Mouse (Mus musculus) myocyte (in vitro differentiated cells): Measurements from ENCODE around the gene Lefty1. TPM values are rescaled to one million over a fixed set of nuclear protein-coding genes. Genes with fewer than 3 reads are reported as not detected.

Experiments
- H3K27me3 ChIP-seq: one replicate; pipeline ENCODE4 v1.6.1; 2011; ENCODE audit not compliant: control insufficient read depth, insufficient read depth, insufficient read length
- H3K36me3 ChIP-seq: one replicate; pipeline ENCODE4 v1.6.1; 2011; ENCODE audit not compliant: control insufficient read depth, insufficient read depth
- H3K4me2 ChIP-seq: one replicate; pipeline ENCODE4 v1.6.1; 2011; ENCODE audit warnings: low read depth, control low read depth
- H3K4me3 ChIP-seq: one replicate; pipeline ENCODE4 v1.5.1; 2011; ENCODE audit warnings: mild to moderate bottlenecking, control low read depth, moderate library complexity
- H3K79me2 ChIP-seq: one replicate; pipeline ENCODE4 v1.6.1; 2011; ENCODE audit not compliant: control insufficient read depth, insufficient read depth
- H3ac ChIP-seq: one replicate; pipeline ENCODE4 v1.6.1; 2011; ENCODE audit not compliant: control insufficient read depth, insufficient read length
- CEBPB ChIP-seq: IDR thresholded peaks from 2 replicates; pipeline ENCODE4 v1.6.1; 2011; ENCODE audit warnings: mild to moderate bottlenecking, moderate library complexity; ENCODE audit not compliant: poor library complexity, insufficient read depth, severe bottlenecking
- E2F4 ChIP-seq: IDR thresholded peaks from one replicate; pipeline ENCODE4 v1.6.1; 2011; ENCODE audit warnings: mild to moderate bottlenecking, control low read depth, moderate library complexity; ENCODE audit not compliant: insufficient read depth
- MAX ChIP-seq: IDR thresholded peaks from one replicate; pipeline ENCODE4 v1.6.1; 2011; ENCODE audit warnings: low read depth, mild to moderate bottlenecking, control low read depth
- MYOD1 ChIP-seq, 3 experiments: IDR thresholded peaks; one replicate each; pipeline ENCODE4 v1.6.1; 2011; ENCODE audit warnings: control low read depth in 2 of 3, low read depth in 2 of 3, mild to moderate bottlenecking in 2 of 3, moderate library complexity in 1 of 3; ENCODE audit not compliant: insufficient read length in 2 of 3, control insufficient read depth in 1 of 3
- MYOG ChIP-seq, 3 experiments: IDR thresholded peaks; one replicate each; pipeline ENCODE4 v1.6.1; 2011; ENCODE audit warnings: control low read depth in 2 of 3, low read depth in 2 of 3, mild to moderate bottlenecking in 2 of 3; ENCODE audit not compliant: insufficient read length in 2 of 3, control insufficient read depth in 1 of 3, insufficient read depth in 1 of 3
- POLR2A ChIP-seq: IDR thresholded peaks from one replicate; pipeline ENCODE4 v1.6.1; 2011; ENCODE audit warnings: low read depth, mild to moderate bottlenecking, control low read depth, moderate library complexity; ENCODE audit not compliant: insufficient read length
- POLR2AphosphoS2 ChIP-seq: IDR thresholded peaks from one replicate; pipeline ENCODE4 v1.6.1; 2011; ENCODE audit warnings: low read depth, control low read depth; ENCODE audit not compliant: insufficient read length
- REST ChIP-seq: IDR thresholded peaks from one replicate; pipeline ENCODE4 v1.6.1; 2011; ENCODE audit warnings: mild to moderate bottlenecking, control low read depth, moderate library complexity; ENCODE audit not compliant: insufficient read depth, insufficient read length
- SRF ChIP-seq: IDR thresholded peaks from one replicate; pipeline ENCODE4 v1.6.1; 2011; ENCODE audit warnings: low read depth; ENCODE audit not compliant: control insufficient read depth, insufficient read length
- TCF12 ChIP-seq: IDR thresholded peaks from one replicate; pipeline ENCODE4 v1.6.1; 2011; ENCODE audit warnings: mild to moderate bottlenecking, control low read depth; ENCODE audit not compliant: poor library complexity, insufficient read depth, severe bottlenecking
- TCF3 ChIP-seq: IDR thresholded peaks from one replicate; pipeline ENCODE4 v1.6.1; 2011; ENCODE audit warnings: low read depth, control low read depth; ENCODE audit not compliant: insufficient read length
- USF1 ChIP-seq: IDR thresholded peaks from one replicate; pipeline ENCODE4 v1.6.1; 2011; ENCODE audit warnings: low read depth, mild to moderate bottlenecking, control low read depth, moderate library complexity
- polyA plus RNA-seq: library from polyadenylated mRNA; unstranded; fragments of >200 nt; fragmentation: generic; extraction: Trizol; gene quantifications from one replicate; pipeline ENCODE4 v1.2.1, GENCODE M21; 2012; ENCODE audit warnings: missing spikeins

Lefty1 gene
- polyA plus RNA-seq, 1 experiment = 2.9 TPM

- no peak for TF ChIP-seq MYOG (IDR thresholded peaks at IDR 0.05; ENCODE audit: control insufficient read depth in 1 of 3, insufficient read depth in 1 of 3, insufficient read length in 2 of 3, low read depth in 2 of 3)
- no peak for TF ChIP-seq TCF12
- no peak for TF ChIP-seq MAX
- TF ChIP-seq REST = no peak
- no peak for TF ChIP-seq USF1
- no peak for TF ChIP-seq MYOD1 (IDR thresholded peaks at IDR 0.05; ENCODE audit: control insufficient read depth in 1 of 3, insufficient read length in 2 of 3, low read depth in 2 of 3)
- TF ChIP-seq E2F4 = no peak
- TF ChIP-seq TCF3 = no peak
- TF ChIP-seq CEBPB = no peak
- TF ChIP-seq POLR2AphosphoS2 = no peak
- TF ChIP-seq SRF = no peak
- H3K4me3 ChIP-seq = no peak overlapping the region
- no peak overlapping the region for H3ac ChIP-seq
These were observed 23.7 kb upstream of the Lefty1 start for GRCm38 (mm10) chr1:180911138-180911537.

GRCm38 (mm10) chr1:180911653-180912287, 23.1 kb upstream of the Lefty1 start:
- H3K4me3 ChIP-seq = no peak overlapping the region
- peaks cover 3% of the 10 kb centered on the region for H3K36me3 ChIP-seq
- no peaks in the 10 kb centered on the region for H3K79me2 ChIP-seq
- H3K4me2 ChIP-seq = no peak overlapping the region
- H3ac ChIP-seq = no peak overlapping the region
- TF ChIP-seq TCF12 = no peak
- H3K27me3 ChIP-seq = no peaks in the 10 kb centered on the region

More at GRCm38 (mm10) chr1:180911138-180911537, 23.7 kb upstream of the Lefty1 start:
- peaks cover 3% of the 10 kb centered on the region for H3K36me3 ChIP-seq
- no peaks in the 10 kb centered on the region for H3K27me3 ChIP-seq
- H3K4me2 ChIP-seq = no peak overlapping the region
- H3K79me2 ChIP-seq = no peaks in the 10 kb centered on the region

GRCm38 (mm10) chr1:180912792-180913191, 22.0 kb upstream of the Lefty1 start:
- Histone ChIP-seq H3K36me3 (peaks cover 3% of the 10 kb centered on the region), H3K4me3 (no peak overlapping the region), H3ac (no peak overlapping the region), H3K4me2 (no peak overlapping the region), H3K79me2 (no peaks in the 10 kb centered on the region), H3K27me3 (no peaks in the 10 kb centered on the region)
- TF ChIP-seq USF1 (no peak), POLR2AphosphoS2 (no peak), TCF3 (no peak), SRF (no peak), MYOD1 (IDR thresholded peaks at IDR 0.05; ENCODE audit: control insufficient read depth in 1 of 3, insufficient read length in 2 of 3, low read depth in 2 of 3) (no peak), E2F4 (no peak), REST (no peak), MAX (no peak), POLR2A (no peak)

- H3K4me3 ChIP-seq = no peak overlapping the region
- no peaks in the 10 kb centered on the region for H3K27me3 ChIP-seq
- H3ac ChIP-seq = no peak overlapping the region
- TF ChIP-seq MYOD1 (IDR thresholded peaks at IDR 0.05; ENCODE audit: control insufficient read depth in 1 of 3, insufficient read length in 2 of 3, low read depth in 2 of 3) (peak in 1 of 3 experiments; percentile 36), E2F4 (no peak)
- H3K4me2 ChIP-seq = peak overlapping the region; percentile 59
- H3K36me3 ChIP-seq = peaks cover 1% of the 10 kb centered on the region
- H3K79me2 ChIP-seq = no peaks in the 10 kb centered on the region
These were observed 21.0 kb upstream of the Lefty1 start for GRCm38 (mm10) chr1:180913797-180914196.

GRCm38 (mm10) chr1:180916425-180916824, 18.4 kb upstream of the Lefty1 start:
- no peak for TF ChIP-seq MYOG (IDR thresholded peaks at IDR 0.05; ENCODE audit: control insufficient read depth in 1 of 3, insufficient read depth in 1 of 3, insufficient read length in 2 of 3, low read depth in 2 of 3)
- TF ChIP-seq POLR2A = no peak
- no peak for TF ChIP-seq USF1
- no peak for TF ChIP-seq REST
- TF ChIP-seq SRF = no peak
- TF ChIP-seq TCF12 = no peak
- no peak for TF ChIP-seq TCF3
- no peak for TF ChIP-seq E2F4
- TF ChIP-seq POLR2AphosphoS2 = no peak
- no peak for TF ChIP-seq CEBPB
- TF ChIP-seq MYOD1 (IDR thresholded peaks at IDR 0.05; ENCODE audit: control insufficient read depth in 1 of 3, insufficient read length in 2 of 3, low read depth in 2 of 3) = no peak
- TF ChIP-seq MAX = no peak
- H3K79me2 ChIP-seq = no peaks in the 10 kb centered on the region
- H3K36me3 ChIP-seq = no peaks in the 10 kb centered on the region
- H3K4me2 ChIP-seq = no peak overlapping the region
- no peaks in the 10 kb centered on the region for H3K27me3 ChIP-seq
- no peak overlapping the region for H3K4me3 ChIP-seq
- H3ac ChIP-seq = no peak overlapping the region
